Mouse (Mus musculus): ENCODE results near the gene Eif3m. TPM values are rescaled to one million over a fixed set of nuclear protein-coding genes. Genes with fewer than 3 reads are reported as not detected.

The Eif3m gene
- polyA plus RNA-seq, 1 experiment from 2014 or later, result 126 TPM

DNA sequence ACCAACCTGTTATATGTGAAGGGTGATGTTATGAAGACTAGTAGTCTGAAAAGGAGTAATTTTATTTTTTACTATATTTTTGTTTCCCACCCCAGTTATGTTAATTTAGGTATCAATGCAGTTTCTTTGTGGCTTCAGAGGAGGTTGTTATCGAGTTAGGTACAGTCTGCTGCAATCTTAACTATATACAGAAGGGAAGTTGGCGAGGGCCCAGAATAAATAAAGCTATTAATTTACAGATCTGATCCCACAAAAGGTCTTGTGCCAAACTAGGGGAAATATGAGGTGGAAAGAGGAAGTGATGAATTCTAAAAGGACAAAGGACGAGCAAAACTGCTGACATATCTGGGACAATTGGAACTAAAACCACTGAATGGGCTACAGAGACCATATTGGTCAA is 20.7 kb downstream of the Eif3m start:
- Histone ChIP-seq H3K36me3 (replicated peaks; ENCODE audit: insufficient read depth, low read length) (peaks cover 18% of the 10 kb centered on the region), H3K27ac (ENCODE audit: low read depth) (no peak overlapping the region), H3K4me3 (ENCODE audit: low read depth, low read length) (no peak overlapping the region), H3K9ac (replicated peaks) (no peak overlapping the region), H3K4me2 (ENCODE audit: low read depth, low read length) (no peak overlapping the region), H3K9me3 (ENCODE audit: low read length) (no peaks in the 10 kb centered on the region), H3K27me3 (ENCODE audit: insufficient read depth, low read length) (no peaks in the 10 kb centered on the region), H3K4me1 (ENCODE audit: insufficient read depth) (0 out of 2 replicates have a peak, but pooled peaks cover 2% of the 10 kb centered on the region)
- 57% methylated on average over 3 of the region's 3 CpGs for WGBS (ENCODE audit: insufficient replicate concordance)
- TF ChIP-seq EP300 (IDR thresholded peaks at IDR 0.05; ENCODE audit: low read depth), result no peak
- TF ChIP-seq CTCF (IDR thresholded peaks at IDR 0.05; ENCODE audit: low read depth), result no peak
- no peak for DNase-seq
- no peak for ATAC-seq

DNA sequence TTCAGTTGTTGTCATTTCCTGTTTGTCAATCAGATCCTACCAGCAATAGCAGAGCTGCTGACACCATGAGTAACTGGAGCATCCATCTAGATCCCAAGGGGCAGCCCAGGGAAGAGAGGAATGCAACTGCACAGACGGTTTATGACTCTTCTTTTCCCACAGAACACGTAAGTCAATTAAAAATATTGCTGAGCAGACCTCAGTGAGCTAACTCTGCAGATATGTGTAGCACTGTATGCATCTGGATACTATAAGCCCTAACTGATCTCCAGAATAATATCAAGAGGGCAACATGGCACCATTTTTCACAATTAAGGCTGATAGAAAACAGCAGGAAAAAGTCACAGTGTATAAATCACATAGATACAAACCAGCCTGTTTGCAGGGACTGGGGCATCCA is 22.4 kb downstream of the Eif3m start:
- TF ChIP-seq CTCF (IDR thresholded peaks at IDR 0.05; ENCODE audit: low read depth), result no peak
- no peak for TF ChIP-seq EP300 (IDR thresholded peaks at IDR 0.05; ENCODE audit: low read depth)
- H3K4me1 ChIP-seq (ENCODE audit: insufficient read depth), result 0 out of 2 replicates have a peak, but pooled peaks cover 2% of the 10 kb centered on the region
- H3K27me3 ChIP-seq (ENCODE audit: insufficient read depth, low read length), result no peaks in the 10 kb centered on the region
- DNase-seq, result no peak
- H3K9me3 ChIP-seq (ENCODE audit: low read length), result no peaks in the 10 kb centered on the region
- H3K27ac ChIP-seq (ENCODE audit: low read depth), result no peak overlapping the region
- no peak overlapping the region for H3K4me2 ChIP-seq (ENCODE audit: low read depth, low read length)
- no peak overlapping the region for H3K4me3 ChIP-seq (ENCODE audit: low read depth, low read length)
- 82% methylated on average over 2 of the region's 2 CpGs for WGBS (ENCODE audit: insufficient replicate concordance)
- ATAC-seq, result no peak
- no peak overlapping the region for H3K9ac ChIP-seq (replicated peaks)
- peaks cover 11% of the 10 kb centered on the region for H3K36me3 ChIP-seq (replicated peaks; ENCODE audit: insufficient read depth, low read length)

DNA sequence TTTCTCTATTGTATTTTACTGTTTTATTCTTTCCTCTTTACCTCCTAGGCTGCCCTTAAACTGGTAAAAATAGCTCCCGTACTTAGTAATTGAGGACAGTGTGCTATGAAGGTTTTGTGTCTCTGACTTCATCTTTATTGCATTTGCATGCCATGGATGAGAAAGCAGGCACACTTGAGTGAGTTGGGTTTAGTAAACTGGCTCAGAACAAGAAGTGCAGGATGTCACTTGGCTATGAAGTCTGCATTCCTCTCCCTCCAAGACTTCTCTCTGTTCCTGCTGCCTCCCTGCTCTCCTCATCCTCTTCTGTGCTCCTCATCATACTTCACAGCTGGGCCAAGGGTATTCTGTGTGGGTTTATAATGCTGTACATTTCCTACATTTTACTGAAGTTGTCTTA is 27.9 kb downstream of the Eif3m start:
- Histone ChIP-seq H3K36me3 (replicated peaks; ENCODE audit: insufficient read depth, low read length) (no peaks in the 10 kb centered on the region; the same call in 1 of the 2 replicates), H3K27me3 (ENCODE audit: insufficient read depth, low read length) (no peaks in the 10 kb centered on the region), H3K9ac (replicated peaks) (no peak overlapping the region), H3K4me1 (ENCODE audit: insufficient read depth) (no peaks in the 10 kb centered on the region), H3K4me3 (ENCODE audit: low read depth, low read length) (no peak overlapping the region), H3K9me3 (ENCODE audit: low read length) (no peaks in the 10 kb centered on the region), H3K4me2 (ENCODE audit: low read depth, low read length) (no peak overlapping the region), H3K27ac (ENCODE audit: low read depth) (no peak overlapping the region)
- DNase-seq, result no peak
- 73% methylated on average over 1 of the region's 1 CpGs for WGBS (ENCODE audit: insufficient replicate concordance)
- ATAC-seq, result no peak
- TF ChIP-seq CTCF (IDR thresholded peaks at IDR 0.05; ENCODE audit: low read depth), result no peak
- TF ChIP-seq EP300 (IDR thresholded peaks at IDR 0.05; ENCODE audit: low read depth), result no peak

DNA sequence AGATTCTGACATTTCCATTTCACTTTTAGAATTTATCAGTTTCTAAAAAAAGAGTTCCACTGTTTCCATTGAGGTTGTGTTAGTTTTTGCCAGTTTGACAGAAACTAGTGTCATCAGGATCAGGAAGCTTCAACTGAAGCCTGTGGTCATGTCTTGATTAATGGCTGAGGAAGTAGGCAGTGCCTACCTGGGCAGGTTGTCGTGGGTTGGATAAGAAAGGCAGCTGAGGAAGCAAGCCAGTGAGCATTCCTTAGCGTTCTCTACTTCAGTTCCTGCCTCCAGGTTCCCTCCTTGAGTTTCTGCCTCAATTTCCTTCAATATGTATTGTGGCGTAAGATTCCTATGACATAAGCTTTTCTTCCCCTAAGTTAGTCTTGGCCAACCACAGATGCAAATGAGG is 31.1 kb downstream of the Eif3m start:
- H3K4me3 ChIP-seq (ENCODE audit: low read depth, low read length), result no peak overlapping the region
- no peaks in the 10 kb centered on the region for H3K36me3 ChIP-seq (replicated peaks; ENCODE audit: insufficient read depth, low read length)
- H3K9ac ChIP-seq (replicated peaks), result no peak overlapping the region
- ATAC-seq, result no peak
- H3K9me3 ChIP-seq (ENCODE audit: low read length), result no peaks in the 10 kb centered on the region
- DNase-seq, result no peak
- H3K4me2 ChIP-seq (ENCODE audit: low read depth, low read length), result no peak overlapping the region
- H3K27me3 ChIP-seq (ENCODE audit: insufficient read depth, low read length), result no peaks in the 10 kb centered on the region
- no peaks in the 10 kb centered on the region for H3K4me1 ChIP-seq (ENCODE audit: insufficient read depth)
- TF ChIP-seq EP300 (IDR thresholded peaks at IDR 0.05; ENCODE audit: low read depth) (no peak), CTCF (IDR thresholded peaks at IDR 0.05; ENCODE audit: low read depth) (no peak)
- no peak overlapping the region for H3K27ac ChIP-seq (ENCODE audit: low read depth)
- WGBS (ENCODE audit: insufficient replicate concordance), result 27% methylated on average over 3 of the region's 3 CpGs

DNA sequence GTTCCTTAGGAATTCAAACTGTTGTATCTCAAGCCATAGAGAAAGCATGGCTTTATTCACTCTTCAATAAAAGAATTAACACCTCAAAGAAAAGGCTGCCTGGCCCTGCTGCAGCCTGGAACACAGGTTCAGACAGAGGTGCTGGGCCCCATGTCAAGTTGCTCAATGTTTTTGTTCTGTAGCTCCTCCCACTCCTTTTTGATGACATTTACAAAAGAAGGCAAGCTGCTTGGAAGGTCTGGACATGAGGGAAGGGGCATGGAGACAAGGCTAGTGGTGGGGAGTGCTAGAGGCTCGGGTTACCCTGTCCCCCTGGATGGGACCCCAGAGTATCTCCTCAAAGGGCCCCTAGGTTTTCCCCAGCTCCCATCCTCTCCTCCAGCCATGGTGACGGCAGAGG is 35.2 kb downstream of the Eif3m start:
- ATAC-seq (no peak), DNase-seq (no peak)
- Histone ChIP-seq H3K36me3 (replicated peaks; ENCODE audit: insufficient read depth, low read length) (no peaks in the 10 kb centered on the region), H3K4me1 (ENCODE audit: insufficient read depth) (no peaks in the 10 kb centered on the region), H3K27ac (ENCODE audit: low read depth) (no peak overlapping the region), H3K9me3 (ENCODE audit: low read length) (no peaks in the 10 kb centered on the region), H3K4me3 (ENCODE audit: low read depth, low read length) (no peak overlapping the region), H3K27me3 (ENCODE audit: insufficient read depth, low read length) (no peaks in the 10 kb centered on the region), H3K9ac (replicated peaks) (no peak overlapping the region), H3K4me2 (ENCODE audit: low read depth, low read length) (no peak overlapping the region)
- WGBS (ENCODE audit: insufficient replicate concordance), result 42% methylated on average over 2 of the region's 2 CpGs
- TF ChIP-seq EP300 (IDR thresholded peaks at IDR 0.05; ENCODE audit: low read depth) (no peak), CTCF (IDR thresholded peaks at IDR 0.05; ENCODE audit: low read depth) (no peak)

DNA sequence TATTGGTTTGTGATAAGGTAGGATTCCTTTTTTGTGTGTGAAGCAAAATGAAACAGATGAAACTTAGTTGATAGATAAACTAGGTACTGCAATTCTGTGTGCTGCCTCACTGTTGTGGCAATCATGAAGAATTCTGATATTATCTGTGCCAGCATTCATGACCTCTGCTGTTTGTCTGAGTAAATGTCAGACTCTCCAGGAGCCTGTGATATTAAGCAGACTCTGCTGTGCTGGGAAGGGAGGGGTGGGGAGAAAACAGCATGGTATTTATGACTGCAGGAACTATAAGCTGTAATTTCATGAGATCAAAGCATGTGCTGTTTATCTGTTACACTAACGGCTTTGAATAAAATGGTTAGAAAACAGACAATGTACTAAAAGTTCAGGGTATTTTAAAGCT is 52.4 kb downstream of the Eif3m start:
- Histone ChIP-seq H3K4me2 (ENCODE audit: low read depth, low read length) (no peak overlapping the region), H3K36me3 (replicated peaks; ENCODE audit: insufficient read depth, low read length) (no peaks in the 10 kb centered on the region), H3K9ac (replicated peaks) (no peak overlapping the region), H3K4me3 (ENCODE audit: low read depth, low read length) (no peak overlapping the region), H3K27ac (ENCODE audit: low read depth) (no peak overlapping the region), H3K27me3 (ENCODE audit: insufficient read depth, low read length) (no peaks in the 10 kb centered on the region), H3K4me1 (ENCODE audit: insufficient read depth) (no peaks in the 10 kb centered on the region), H3K9me3 (ENCODE audit: low read length) (no peaks in the 10 kb centered on the region)
- no peak for TF ChIP-seq CTCF (IDR thresholded peaks at IDR 0.05; ENCODE audit: low read depth)
- no peak for TF ChIP-seq EP300 (IDR thresholded peaks at IDR 0.05; ENCODE audit: low read depth)
- no peak for DNase-seq
- WGBS (ENCODE audit: insufficient replicate concordance), result 50% methylated on average over 1 of the region's 1 CpGs
- no peak for ATAC-seq

Other genes with a start within 250 kb of the Eif3m start
- 1.2 TPM in 2 replicates for gene Qser1, start 200.3 kb downstream of the Eif3m start, polyA plus RNA-seq (2015; fragmentation: Nextera tagmentation; extraction: Ambion mirVana)
- gene Prrg4, start 167.2 kb downstream of the Eif3m start, polyA plus RNA-seq (2015; fragmentation: Nextera tagmentation; extraction: Ambion mirVana), result 0.52 and 0.67 TPM in 2 replicates
- 7.2 and 7.9 TPM in 2 replicates for gene Ccdc73, start 149.3 kb downstream of the Eif3m start, polyA plus RNA-seq (2015; fragmentation: Nextera tagmentation; extraction: Ambion mirVana)
- not detected in 2 replicates for gene Gm11060, start 74.9 kb upstream of the Eif3m start, polyA plus RNA-seq (2015; fragmentation: Nextera tagmentation; extraction: Ambion mirVana)
- gene Wt1, start 109.4 kb upstream of the Eif3m start, polyA plus RNA-seq (2015; fragmentation: Nextera tagmentation; extraction: Ambion mirVana), result 0.86 and 1.1 TPM in 2 replicates
- gene Them7, start 207.2 kb upstream of the Eif3m start, polyA plus RNA-seq (2015; fragmentation: Nextera tagmentation; extraction: Ambion mirVana), result 6.0 and 6.6 TPM in 2 replicates